Mouse (Mus musculus) heart, embryonic 11.5 days (tissue): ENCODE measurements around the gene Mfsd4b5. TPM values are rescaled to one million over a fixed set of nuclear protein-coding genes. Genes with fewer than 3 reads are reported as not detected.

Experiments used
- ATAC-seq: fragments of 200-750 bp; cut with Nextera tagmentation; replicated peaks from 2 replicates; pipeline ENCODE4 v1.8.0; 2017; ENCODE audit warnings: moderate library complexity; ENCODE audit not compliant: insufficient number of reproducible peaks, low FRiP score, low TSS enrichment
- H3K27ac ChIP-seq: fragments of 300-500 bp; sonication (generic); 2 replicates; pipeline ENCODE4 v1.5.1; 2014; ENCODE audit warnings: mild to moderate bottlenecking, low read depth, low read length
- H3K27me3 ChIP-seq: fragments of 300-500 bp; sonication (generic); 2 replicates; pipeline ENCODE4 v1.6.1; 2014; ENCODE audit warnings: mild to moderate bottlenecking, low read length, mixed read lengths; ENCODE audit not compliant: control insufficient read depth, insufficient read depth
- H3K36me3 ChIP-seq: fragments of 300-500 bp; sonication (generic); 2 replicates; pipeline ENCODE4 v1.6.1; 2014; ENCODE audit warnings: mild to moderate bottlenecking, low read length, moderate library complexity, mixed read lengths; ENCODE audit not compliant: control insufficient read depth, insufficient read depth
- H3K4me1 ChIP-seq: fragments of 300-500 bp; sonication (generic); 2 replicates; pipeline ENCODE4 v1.6.1; 2014; ENCODE audit warnings: low read length; ENCODE audit not compliant: control insufficient read depth, insufficient read depth
- H3K4me2 ChIP-seq: fragments of 300-500 bp; sonication (generic); 2 replicates; pipeline ENCODE4 v1.6.1; 2014; ENCODE audit warnings: mild to moderate bottlenecking, moderate library complexity
- H3K4me3 ChIP-seq: fragments of 300-500 bp; sonication (generic); 2 replicates; pipeline ENCODE4 v1.5.1; 2014; ENCODE audit warnings: low read depth, low read length
- H3K9ac ChIP-seq: fragments of 300-500 bp; sonication (generic); 2 replicates; pipeline ENCODE4 v1.6.1; 2014; ENCODE audit warnings: mild to moderate bottlenecking, low read depth, low read length, moderate library complexity
- H3K9me3 ChIP-seq: fragments of 300-500 bp; sonication (generic); replicated peaks from 2 replicates; pipeline ENCODE4 v1.6.1; 2016; ENCODE audit warnings: low read length; ENCODE audit not compliant: control insufficient read depth
- WGBS: fragments of 180-500 bp; shearing (Covaris S2); extraction: QIAGEN DNeasy Blood & Tissue Kit; methylation state at CpG from one replicate; pipeline ENCODE4 v1.1.7; 2014; ENCODE audit not compliant: insufficient replicate concordance; 5-methylcytosine and 5-hydroxymethylcytosine counted together
- polyA plus RNA-seq: library from polyadenylated mRNA; unstranded; fragments of >200 nt; fragmentation: Nextera tagmentation; extraction: Ambion mirVana; gene quantifications from 2 replicates; pipeline ENCODE4 v1.2.1, GENCODE M21; 2014

The Mfsd4b5 gene
- polyA plus RNA-seq = 0.07 TPM in 1 of 2 replicates, not detected in the other

- Histone ChIP-seq H3K4me2 (no peak within 1 kb of the TSS), H3K9me3 (no peaks in the 10 kb centered on the region), H3K4me3 (no peak within 1 kb of the TSS), H3K27ac (no peak within 1 kb of the TSS), H3K4me1 (no peaks in the 10 kb centered on the region), H3K36me3 (no peaks in the 10 kb centered on the region), H3K27me3 (no peaks in the 10 kb centered on the region), H3K9ac (no peak within 1 kb of the TSS)
- ATAC-seq = no peak
- 85% methylated on average over 12 of the region's 12 CpGs for WGBS
Observed at GRCm38 (mm10) chr10:39986466-39986865, at the start of gene Mfsd4b5. Mfsd4b5 (minus strand) TSS chr10:39986646.

GRCm38 (mm10) chr10:40034956-40035355 is 48.5 kb upstream of the Mfsd4b5 start:
- Histone ChIP-seq H3K27me3 (no peaks in the 10 kb centered on the region), H3K36me3 (no peaks in the 10 kb centered on the region), H3K4me3 (no peak overlapping the region), H3K4me2 (no peak overlapping the region), H3K27ac (no peak overlapping the region), H3K9me3 (no peaks in the 10 kb centered on the region), H3K4me1 (no peaks in the 10 kb centered on the region), H3K9ac (no peak overlapping the region)
- WGBS = 94% methylated on average over 6 of the region's 6 CpGs
- ATAC-seq = no peak

- no peaks in the 10 kb centered on the region for H3K36me3 ChIP-seq
- H3K27ac ChIP-seq = no peak overlapping the region
- no peaks in the 10 kb centered on the region for H3K9me3 ChIP-seq
- H3K4me1 ChIP-seq = no peaks in the 10 kb centered on the region
- no peak for ATAC-seq
- H3K9ac ChIP-seq = no peak overlapping the region
- WGBS = 90% methylated on average over 2 of the region's 2 CpGs
- no peaks in the 10 kb centered on the region for H3K27me3 ChIP-seq
- H3K4me2 ChIP-seq = no peak overlapping the region
- H3K4me3 ChIP-seq = no peak overlapping the region
Observed at GRCm38 (mm10) chr10:40032897-40033296, 46.5 kb upstream of the Mfsd4b5 start.

GRCm38 (mm10) chr10:40030716-40031115 is 44.3 kb upstream of the Mfsd4b5 start:
- Histone ChIP-seq H3K27ac (no peak overlapping the region), H3K4me3 (no peak overlapping the region), H3K4me2 (no peak overlapping the region), H3K27me3 (no peaks in the 10 kb centered on the region), H3K36me3 (no peaks in the 10 kb centered on the region), H3K9ac (no peak overlapping the region), H3K9me3 (no peaks in the 10 kb centered on the region), H3K4me1 (no peaks in the 10 kb centered on the region)
- ATAC-seq = no peak
- WGBS = 92% methylated on average over 6 of the region's 6 CpGs

GRCm38 (mm10) chr10:40029610-40030009 is 43.2 kb upstream of the Mfsd4b5 start:
- Histone ChIP-seq H3K36me3 (no peaks in the 10 kb centered on the region), H3K9ac (no peak overlapping the region), H3K4me2 (no peak overlapping the region), H3K4me1 (no peaks in the 10 kb centered on the region), H3K4me3 (no peak overlapping the region), H3K27ac (no peak overlapping the region), H3K27me3 (no peaks in the 10 kb centered on the region), H3K9me3 (no peaks in the 10 kb centered on the region)
- no peak for ATAC-seq
- WGBS = 87% methylated on average over 2 of the region's 2 CpGs

GRCm38 (mm10) chr10:40028091-40028490 is 41.6 kb upstream of the Mfsd4b5 start:
- WGBS = 74% methylated on average over 8 of the region's 8 CpGs
- no peaks in the 10 kb centered on the region for H3K4me1 ChIP-seq
- no peaks in the 10 kb centered on the region for H3K36me3 ChIP-seq
- H3K9ac ChIP-seq = no peak overlapping the region
- H3K27me3 ChIP-seq = no peaks in the 10 kb centered on the region
- no peak overlapping the region for H3K4me3 ChIP-seq
- H3K4me2 ChIP-seq = no peak overlapping the region
- H3K9me3 ChIP-seq = no peaks in the 10 kb centered on the region
- H3K27ac ChIP-seq = no peak overlapping the region
- no peak for ATAC-seq

- H3K4me3 ChIP-seq = no peak overlapping the region
- WGBS = 83% methylated on average over 5 of the region's 5 CpGs
- H3K27ac ChIP-seq = no peak overlapping the region
Observed at GRCm38 (mm10) chr10:40026546-40026945, 40.1 kb upstream of the Mfsd4b5 start.

GRCm38 (mm10) chr10:40025560-40025959 is 39.1 kb upstream of the Mfsd4b5 start:
- peak overlapping the region; percentile 65 for H3K4me3 ChIP-seq
- H3K27ac ChIP-seq = no peak overlapping the region
- H3K4me1 ChIP-seq = no peaks in the 10 kb centered on the region
- H3K36me3 ChIP-seq = no peaks in the 10 kb centered on the region
- 63% methylated on average over 8 of the region's 8 CpGs for WGBS
- no peaks in the 10 kb centered on the region for H3K9me3 ChIP-seq
- no peak for ATAC-seq
- H3K27me3 ChIP-seq = no peaks in the 10 kb centered on the region
- H3K9ac ChIP-seq = no peak overlapping the region
- H3K4me2 ChIP-seq = peak overlapping the region; percentile 93

More at GRCm38 (mm10) chr10:40026546-40026945, 40.1 kb upstream of the Mfsd4b5 start:
- H3K36me3 ChIP-seq = no peaks in the 10 kb centered on the region
- H3K9ac ChIP-seq = no peak overlapping the region
- no peak for ATAC-seq
- no peaks in the 10 kb centered on the region for H3K9me3 ChIP-seq
- no peak overlapping the region for H3K4me2 ChIP-seq
- H3K27me3 ChIP-seq = no peaks in the 10 kb centered on the region
- H3K4me1 ChIP-seq = no peaks in the 10 kb centered on the region

GRCm38 (mm10) chr10:40024554-40025428 is 38.3 kb upstream of the Mfsd4b5 start, which contains the start of gene Mfsd4b1:
Mfsd4b1 (minus strand) TSS chr10:40025268.
- no peaks in the 10 kb centered on the region for H3K27me3 ChIP-seq
- peak within 1 kb of the TSS; percentile 65 for H3K4me3 ChIP-seq
- H3K9ac ChIP-seq = peak within 1 kb of the TSS; percentile 76
- H3K9me3 ChIP-seq = no peaks in the 10 kb centered on the region
- under 1% methylated on average over 36 of the region's 46 CpGs for WGBS
- H3K4me2 ChIP-seq = peak within 1 kb of the TSS; percentile 93
- no peaks in the 10 kb centered on the region for H3K36me3 ChIP-seq
- H3K27ac ChIP-seq = peak within 1 kb of the TSS; percentile 65
- no peaks in the 10 kb centered on the region for H3K4me1 ChIP-seq
- ATAC-seq = peak; percentile 82
